Mouse (Mus musculus): ENCODE measurements around the gene Col6a5. TPM values are rescaled to one million over a fixed set of nuclear protein-coding genes. Genes with fewer than 3 reads are reported as not detected.
"Not testable (repeated sequence)": the region's sequence is repeated elsewhere in the genome, so short reads cannot be mapped to it uniquely, and the experiment has no call there.

Gene Col6a5
- total RNA-seq, 4 experiments from 2014 or later = 1.1 to 1.7 (median 1.5) TPM

DNA sequence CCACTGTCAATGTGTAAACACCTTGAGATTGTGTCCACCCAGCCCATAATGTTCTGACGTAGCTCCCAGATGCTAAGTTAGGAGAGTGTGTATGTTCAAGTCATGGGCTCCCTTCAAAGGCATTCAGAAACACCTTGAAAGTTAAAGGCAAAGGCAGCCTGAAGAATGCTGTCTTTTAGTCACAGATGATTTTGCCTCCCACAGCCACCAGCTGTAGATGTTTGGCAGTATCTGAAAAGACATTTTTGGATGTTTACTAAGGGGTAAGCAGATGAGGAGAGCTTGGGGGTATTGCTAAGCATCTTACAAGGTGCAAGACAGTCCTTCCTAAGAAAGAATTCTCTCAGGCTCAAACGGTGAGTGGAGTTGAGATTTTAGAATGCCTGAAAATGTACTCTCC is 50.3 kb downstream of the Col6a5 start:
- DNase-seq (ENCODE audit: low spot score in 2 of 2) = peak; percentile 14 to 24

DNA sequence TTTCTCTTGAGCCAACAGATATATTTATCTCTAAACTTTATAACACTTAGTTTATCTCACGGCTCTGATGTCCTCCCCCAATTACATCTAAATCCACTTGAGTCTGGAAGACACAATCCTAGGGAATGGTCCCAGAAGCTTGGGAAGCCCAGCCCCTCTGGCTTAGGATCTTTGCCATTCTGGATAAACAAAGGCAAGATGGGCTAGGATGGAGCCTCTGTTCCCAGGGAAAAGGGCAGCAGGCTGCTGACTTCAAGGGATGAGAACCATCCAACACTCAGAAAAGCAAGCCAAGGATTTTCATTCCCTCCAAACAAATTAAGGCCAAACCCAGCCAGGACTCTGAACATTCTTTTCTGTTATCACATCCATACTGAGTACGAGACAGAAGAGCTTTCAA is 51.1 kb downstream of the Col6a5 start:
- no peak for DNase-seq (ENCODE audit: low spot score in 2 of 2)

DNA sequence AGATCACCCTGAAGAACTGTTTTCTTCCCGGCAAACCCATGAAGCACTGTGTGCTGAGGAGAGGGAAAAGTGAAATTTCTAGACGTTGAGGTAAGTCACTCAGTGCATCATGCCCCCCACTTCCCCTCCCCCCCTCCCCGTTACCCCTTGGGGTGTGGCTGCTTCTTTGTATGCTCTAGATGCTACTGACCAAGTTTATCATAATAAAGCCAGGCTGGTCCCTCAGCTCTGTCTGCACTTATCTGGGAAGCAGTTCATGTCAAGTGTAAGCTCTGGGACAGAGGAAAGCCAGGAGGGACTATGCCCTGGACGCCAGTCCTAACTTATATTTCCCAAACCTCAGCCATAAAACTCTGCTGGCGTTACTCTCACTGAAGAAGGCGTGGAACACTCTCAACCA is 53.0 kb downstream of the Col6a5 start:
- DNase-seq (ENCODE audit: low spot score in 2 of 2) = no peak

DNA sequence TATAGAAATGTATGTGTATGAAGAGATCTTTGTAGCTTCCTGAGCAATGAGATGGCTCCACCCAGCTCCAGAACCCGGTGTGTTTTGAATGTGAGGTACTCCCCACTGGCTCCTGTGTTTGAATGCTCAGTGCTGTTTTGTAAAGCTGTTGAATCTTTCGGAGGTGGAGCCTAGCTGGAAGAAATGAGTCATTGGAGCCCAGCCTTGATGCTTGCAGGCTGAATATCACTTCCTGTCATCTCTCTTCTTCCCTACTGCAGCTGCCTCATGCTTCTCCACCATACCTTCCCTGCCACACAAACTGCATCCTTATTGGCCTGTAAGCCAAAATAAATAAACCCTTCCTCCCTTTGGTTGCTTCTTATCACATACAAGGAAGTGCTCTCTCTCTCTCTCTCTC is 72.9 kb downstream of the Col6a5 start:
- no peak for DNase-seq (ENCODE audit: low spot score in 2 of 2)

DNA sequence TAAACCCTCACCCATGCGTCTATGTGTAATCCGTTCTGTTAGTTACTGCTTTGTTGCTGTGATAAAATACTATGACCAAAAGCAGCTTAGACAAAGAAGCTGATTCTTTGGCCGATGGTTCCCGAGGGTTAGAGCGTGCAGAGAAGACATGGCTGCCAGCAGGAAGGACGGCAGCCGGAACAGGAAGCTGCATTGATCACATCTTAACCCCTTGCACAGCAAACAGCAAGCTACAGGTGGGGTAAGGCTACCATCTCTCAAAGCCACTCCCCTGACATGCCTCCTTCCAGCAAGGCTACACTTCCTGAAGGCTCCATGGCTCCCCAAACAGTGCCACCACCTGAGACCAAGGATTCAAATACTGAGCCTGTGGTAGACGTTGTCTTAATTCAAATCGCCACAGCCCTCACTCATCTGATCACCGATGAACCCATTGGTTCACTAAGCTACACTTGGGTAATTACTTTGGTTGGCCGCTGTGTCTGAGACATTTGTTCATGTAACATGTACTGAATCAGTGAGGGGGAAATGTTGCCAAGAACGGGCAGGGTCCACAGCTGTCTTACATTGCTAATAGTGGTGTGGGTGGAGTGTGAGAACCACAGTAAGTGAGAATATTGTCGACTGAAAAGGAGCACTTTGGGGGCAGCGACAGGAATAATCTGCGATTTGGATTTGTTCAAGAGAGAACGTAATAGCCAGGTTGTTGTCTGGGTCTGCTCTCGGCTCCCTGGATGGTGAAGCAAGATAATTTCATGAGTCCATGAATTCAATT is 75.6 kb downstream of the Col6a5 start:
- peak; percentile 7 to 17 for DNase-seq (ENCODE audit: low spot score in 2 of 2)

DNA sequence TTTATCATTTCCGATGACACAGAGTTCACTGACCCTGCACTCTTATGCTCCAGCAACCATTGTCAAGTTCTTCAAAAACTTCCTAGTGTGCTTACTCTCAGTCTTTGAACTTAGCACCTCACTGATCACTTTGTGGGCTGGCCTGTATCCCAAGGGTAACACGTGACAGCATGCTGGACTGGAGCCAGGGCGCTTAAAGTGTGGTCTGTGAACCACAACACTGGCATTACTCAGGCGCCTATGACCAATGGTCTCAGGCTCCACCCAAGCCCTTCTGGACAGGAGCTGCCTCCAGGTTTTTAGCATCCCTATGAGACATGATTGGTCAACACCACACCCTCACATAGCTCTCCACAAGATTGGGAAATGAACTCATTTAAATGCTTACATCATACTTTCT is 79.7 kb downstream of the Col6a5 start:
- DNase-seq (ENCODE audit: low spot score in 2 of 2) = no peak

DNA sequence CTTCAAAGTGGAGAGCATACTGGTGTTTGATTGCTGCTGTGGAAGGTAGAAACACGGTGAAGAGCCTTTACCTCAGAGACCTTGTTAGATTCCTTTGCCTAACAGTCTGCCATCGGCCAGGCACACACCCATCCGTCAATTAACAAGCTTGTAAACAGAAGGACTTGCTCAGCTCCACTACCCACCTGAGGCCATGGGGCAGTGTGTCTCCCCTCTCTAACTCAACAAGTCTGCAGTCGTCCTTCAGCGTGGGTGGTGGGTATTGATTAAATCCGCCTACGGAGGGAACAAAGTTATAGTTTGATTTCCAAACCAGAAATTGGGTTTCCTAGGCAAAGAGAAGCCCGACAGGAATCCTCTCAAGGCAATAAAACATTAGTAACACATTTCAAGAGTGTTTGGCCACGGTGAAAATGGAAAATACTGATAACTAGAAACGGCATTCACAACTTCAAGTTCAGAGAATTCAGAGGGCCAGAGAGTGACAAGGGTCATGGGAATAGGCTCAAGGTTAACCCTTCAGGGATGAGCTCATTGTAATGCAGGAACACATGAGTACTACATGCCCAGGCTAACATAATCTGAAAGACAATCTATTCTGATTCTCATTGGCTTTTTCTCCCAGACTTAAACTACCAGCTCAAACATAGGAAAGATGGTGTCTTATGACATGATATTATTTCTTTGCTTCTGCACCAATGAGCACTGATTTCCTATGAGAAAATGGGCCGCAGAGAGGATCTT is 81.9 kb downstream of the Col6a5 start:
- DNase-seq (ENCODE audit: low spot score in 2 of 2) = no peak

DNA sequence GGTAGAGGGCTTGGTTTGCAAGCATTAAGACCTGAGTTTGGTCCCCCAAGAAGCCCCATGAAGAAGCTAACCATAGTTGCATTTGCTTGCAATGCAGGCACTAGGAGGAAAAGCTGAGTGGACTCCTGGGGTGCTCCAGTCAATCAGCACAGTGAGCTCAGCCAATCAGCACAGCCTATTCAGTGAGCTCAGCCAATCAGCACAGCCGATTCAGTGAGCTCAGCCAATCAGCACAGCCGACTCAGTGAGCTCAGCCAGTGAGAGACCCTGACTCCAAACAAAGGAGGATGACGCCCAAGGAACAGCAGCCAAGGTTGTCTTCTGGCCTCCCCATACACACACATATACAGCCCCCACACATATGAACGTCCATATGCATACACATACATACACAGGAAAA is 84.3 kb downstream of the Col6a5 start:
- DNase-seq (ENCODE audit: low spot score in 2 of 2) = no peak

DNA sequence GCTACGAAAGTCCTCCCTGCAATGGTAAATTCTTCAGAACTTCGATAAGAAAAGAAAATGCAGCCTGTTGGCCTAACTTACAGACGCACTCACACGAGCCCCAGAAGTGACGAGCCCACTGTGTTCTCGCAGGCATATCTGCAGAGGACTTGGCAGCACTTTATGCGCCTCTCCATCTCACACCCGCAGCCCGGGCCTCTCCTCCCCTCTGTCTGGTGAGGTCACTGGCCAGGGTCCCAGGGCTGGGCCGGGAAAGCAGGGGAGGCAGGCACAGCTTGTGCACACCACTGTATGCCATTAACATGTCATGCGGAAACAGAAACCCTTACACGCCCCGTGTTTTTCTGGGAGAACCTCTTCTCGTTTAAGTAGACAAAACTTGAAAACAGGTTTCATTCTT is 88.8 kb downstream of the Col6a5 start:
- no peak for DNase-seq (ENCODE audit: low spot score in 2 of 2)

DNA sequence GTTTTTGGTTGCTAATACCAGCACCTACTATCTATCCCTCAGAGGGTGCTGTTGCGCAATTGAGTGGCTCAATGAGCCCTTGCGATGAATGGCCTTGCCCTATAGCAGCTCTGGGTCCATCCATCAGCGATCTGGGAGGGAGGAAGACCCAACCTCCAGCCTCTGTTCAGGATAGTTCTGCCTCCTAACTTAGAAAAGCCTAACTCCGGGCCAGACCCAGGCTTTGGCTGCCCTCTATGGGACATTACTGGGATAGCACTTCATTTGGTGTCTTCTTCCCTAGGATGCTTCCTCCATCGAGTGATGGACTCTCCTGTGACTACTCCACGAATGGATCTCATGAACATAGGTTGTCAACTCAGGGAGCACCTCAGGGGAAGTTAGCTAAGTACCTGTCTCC is 102.7 kb downstream of the Col6a5 start:
- peak; percentile 34 to 77 for DNase-seq (ENCODE audit: low spot score in 2 of 2)

DNA sequence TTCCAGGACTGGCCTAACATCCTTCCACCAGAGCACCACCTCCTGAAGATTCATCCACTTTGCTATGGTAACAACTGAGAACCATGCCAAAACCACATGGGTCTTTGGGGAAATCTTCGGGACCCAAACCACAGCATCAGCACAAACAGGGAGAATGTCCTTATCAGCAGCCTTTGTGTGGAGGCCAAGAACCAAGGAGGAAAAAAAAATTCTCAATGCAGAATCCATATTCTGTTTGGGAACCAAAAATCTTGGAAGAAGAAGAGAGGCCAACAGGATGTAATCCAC is 107.7 kb downstream of the Col6a5 start:
- DNase-seq (ENCODE audit: low spot score in 2 of 2) = no peak

DNA sequence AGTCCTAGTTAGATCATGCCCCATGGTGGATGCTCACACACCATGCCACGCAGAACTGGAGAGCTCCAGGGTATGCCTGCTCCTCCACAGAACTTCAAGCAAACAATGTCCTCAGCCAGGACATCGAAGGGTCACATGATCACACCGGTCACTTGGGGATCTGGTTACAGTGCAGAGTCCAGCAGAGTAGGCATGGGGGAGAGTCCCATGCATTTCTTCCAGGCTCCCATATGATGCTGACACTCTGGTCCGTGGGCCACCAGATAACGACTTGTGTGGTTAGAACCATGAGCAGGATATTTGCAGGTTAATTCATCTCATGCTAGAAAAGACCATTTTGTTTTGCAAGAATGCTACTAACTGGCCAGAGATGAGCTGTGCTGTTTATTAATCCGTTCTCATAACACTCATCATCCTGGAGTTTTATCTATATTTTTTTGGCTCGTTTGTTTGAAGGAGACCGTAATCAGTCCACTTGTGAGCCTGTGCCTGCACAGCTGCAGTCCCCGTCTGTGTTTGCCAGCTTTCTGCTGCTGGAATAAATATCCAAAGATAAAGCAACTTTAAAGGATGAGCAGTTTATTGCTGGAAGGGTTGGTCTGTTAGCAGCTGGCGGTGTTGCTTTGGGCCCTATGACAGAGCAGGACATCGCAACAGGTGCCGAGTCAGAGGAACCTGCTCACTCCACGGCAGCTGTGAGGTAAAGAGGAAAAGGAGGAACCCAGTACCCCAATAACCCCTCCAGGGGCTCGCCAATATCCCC is 108.2 kb downstream of the Col6a5 start:
- DNase-seq (ENCODE audit: low spot score in 2 of 2) = peak in 1 of 2 experiments; percentile 10

DNA sequence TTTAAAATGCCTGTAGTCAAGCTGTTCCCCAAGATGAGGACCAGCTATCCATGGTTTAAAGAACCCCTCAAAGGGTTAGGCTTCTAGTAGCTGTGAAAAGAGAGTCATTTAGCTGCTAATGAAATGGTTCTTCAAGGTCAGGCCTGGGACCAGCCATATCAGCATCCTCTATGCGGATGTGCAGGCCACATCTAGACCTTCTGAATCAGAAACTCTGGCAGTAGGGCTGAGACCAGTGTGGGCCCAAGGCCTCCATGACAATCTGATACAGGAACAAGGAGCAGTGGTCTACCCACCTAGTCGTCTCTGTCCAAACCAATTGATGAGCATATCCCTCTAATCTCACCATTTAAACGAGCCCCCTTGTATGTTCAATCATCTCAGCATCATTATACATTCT is 109.4 kb downstream of the Col6a5 start:
- DNase-seq (ENCODE audit: low spot score in 2 of 2) = no peak

DNA sequence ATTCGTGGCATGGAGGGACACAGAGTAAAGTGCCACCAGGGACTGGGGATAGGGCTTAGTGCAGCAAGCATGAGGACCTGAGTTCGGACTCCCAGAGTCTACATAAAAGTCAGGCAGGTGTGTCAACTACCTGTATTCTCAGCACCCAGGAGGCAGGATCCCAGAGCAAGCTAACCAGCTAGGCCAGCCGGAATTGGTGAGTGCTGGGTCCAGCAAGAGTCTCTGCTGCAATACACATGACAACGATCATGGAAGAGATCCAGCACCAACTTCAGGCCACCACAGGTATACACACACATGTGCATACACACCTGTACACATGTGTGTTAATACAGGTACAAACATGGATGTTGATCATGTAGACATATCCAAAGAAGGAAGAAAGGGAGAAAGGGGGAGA is 112.0 kb downstream of the Col6a5 start:
- no peak for DNase-seq (ENCODE audit: low spot score in 2 of 2)

DNA sequence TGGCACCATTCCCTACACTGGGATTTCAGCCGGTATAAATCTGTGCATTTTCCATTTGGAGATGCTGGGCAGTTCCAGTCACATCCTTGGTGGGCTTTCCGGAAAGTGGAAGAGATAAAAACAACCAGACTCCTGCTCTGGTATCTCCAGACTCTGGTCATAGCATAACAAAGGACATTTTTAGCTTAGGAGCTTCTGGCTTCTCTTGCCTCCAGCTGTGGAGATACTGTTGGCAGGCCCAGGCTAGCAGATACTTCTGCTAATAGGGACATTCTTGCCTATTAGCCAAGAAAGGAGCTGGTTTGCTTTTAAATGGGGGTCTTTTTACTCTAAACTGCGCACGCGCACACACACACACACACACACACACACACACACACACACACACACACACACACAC is 113.2 kb downstream of the Col6a5 start:
- DNase-seq (ENCODE audit: low spot score in 2 of 2) = no peak

DNA sequence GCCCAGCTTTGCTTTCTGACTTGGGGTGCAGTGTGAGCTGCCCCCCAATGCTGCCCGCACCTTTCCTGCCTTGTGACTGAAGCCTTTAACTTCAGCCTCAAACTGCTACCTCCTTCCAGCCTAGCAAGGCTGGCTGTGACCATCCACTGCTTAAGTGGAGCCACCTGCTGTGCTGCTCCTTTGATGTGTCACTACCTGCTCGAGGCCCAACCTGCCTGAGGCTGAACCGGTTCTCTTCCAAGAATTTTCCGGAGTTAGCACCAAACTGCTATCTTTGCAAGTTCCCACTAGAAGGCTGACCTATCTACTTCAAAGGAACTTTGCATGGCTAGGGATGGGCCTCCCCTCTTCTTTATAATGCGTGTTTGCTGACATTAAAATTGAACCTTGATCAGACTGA is 119.1 kb downstream of the Col6a5 start:
- DNase-seq (ENCODE audit: low spot score in 2 of 2) = not testable (repeated sequence)

DNA sequence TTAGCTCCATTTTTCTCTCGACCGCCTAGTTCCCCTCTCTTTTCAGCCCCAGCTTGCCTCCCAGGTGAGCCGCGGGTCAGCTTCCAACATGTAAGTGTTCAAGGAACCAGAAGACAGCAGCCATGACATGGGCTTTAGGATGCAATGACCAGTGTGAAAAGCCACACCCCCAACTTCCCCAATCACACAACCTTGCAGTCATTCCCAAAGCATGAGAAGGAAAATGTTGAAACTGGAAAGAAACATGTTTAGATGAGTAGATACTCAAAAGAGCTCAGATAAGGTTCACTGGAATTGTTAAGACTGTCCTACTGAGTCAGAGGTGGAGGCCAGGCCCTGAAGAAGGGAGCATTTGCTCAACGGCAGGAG is 121.3 kb downstream of the Col6a5 start:
- DNase-seq (ENCODE audit: low spot score in 2 of 2) = no peak

DNA sequence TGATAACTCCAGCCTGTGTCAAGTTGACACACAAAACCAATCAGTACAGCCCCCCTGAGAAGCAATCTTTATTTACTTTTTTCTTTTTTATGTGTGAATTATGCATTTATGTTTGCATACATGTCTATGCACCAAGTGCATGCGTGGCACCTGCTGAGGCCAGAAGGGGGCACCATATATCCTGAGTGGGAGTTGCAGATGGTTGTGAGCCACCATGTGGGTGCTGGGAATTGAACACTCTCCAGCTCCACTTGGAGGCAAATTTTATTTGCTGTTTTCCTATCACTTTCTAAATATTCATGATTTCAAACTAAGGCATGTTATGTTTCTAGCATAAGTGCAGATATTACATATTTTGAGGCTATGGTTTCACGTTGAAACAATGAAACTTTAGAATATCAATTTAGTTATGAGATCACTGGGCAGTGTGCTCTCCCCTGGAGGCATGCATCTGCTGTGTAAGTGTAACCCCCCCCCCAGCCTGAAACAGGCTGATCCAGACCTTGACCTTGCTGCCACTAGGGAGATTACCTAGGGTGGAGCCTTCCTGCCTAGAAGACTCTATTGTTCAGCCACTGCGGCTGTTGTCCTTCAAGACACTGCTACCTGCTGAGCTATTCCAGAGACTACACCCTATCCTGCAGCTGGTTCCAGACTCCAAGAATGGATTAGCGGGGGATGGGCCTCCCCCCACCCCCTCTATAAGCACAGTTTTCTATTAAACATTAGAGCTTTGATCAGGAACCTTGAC is 121.9 kb downstream of the Col6a5 start:
- no peak for DNase-seq (ENCODE audit: low spot score in 2 of 2)

DNA sequence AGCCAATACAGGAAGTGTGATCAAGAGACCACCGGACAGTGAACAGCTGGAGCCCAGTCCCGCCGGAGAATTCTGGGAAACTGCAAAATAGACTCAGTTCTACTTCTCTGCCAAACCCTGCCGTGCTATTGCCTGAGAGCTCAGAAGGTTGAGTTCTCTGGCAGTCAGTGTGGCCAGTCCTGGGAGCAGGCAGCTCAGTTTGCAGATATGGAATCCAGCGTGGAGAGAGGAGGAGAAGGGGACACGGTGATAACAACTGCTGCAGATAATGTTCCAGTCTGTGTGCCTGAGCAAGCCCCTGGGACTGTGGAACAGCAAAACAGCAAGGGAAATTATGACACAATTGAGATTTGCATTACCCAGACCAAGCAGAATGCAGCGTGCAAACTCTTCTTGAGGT is 124.9 kb downstream of the Col6a5 start:
- no peak for DNase-seq (ENCODE audit: low spot score in 2 of 2)

DNA sequence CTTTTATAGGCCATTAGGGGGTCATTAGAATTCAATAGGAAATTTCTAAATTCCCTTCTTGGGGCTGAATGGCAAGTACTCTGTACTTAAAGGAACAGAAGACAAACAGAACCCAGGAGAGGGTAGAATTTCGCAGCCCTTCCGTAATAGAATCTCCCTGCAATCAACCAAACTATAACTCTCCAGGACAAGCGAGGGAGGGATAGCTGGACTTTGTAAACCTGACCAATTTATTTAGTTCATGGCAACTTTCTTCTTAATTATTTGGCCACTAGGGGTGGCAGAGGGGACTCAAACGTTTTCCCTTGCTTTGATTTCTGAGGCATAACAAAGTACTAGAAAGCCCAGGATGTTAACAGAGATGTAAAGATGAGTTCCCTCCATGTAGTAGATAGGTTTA is 125.6 kb downstream of the Col6a5 start:
- no peak for DNase-seq (ENCODE audit: low spot score in 2 of 2)

DNA sequence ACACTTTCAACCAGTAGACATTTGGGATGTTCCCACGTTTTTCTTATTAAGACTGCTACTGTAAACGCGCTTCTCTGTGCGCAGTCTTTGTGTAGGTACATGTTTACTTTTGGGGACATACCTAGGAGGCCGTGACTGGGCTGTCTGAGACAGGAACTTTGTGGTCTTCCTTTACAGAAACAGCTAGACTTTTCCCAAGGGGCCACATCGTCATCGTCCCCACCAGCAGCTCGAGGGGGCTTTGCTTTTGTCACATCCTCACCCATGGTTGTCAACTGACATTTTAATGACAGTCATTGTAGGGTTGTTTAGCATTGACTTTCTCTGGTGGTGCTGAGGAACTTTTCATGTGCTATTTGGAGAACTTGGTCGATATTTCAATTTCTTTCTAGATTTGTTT is 129.2 kb downstream of the Col6a5 start:
- DNase-seq (ENCODE audit: low spot score in 2 of 2) = no peak
